Mouse (Mus musculus): ENCODE measurements around the gene Cdca3.

Gene Cdca3

DNA sequence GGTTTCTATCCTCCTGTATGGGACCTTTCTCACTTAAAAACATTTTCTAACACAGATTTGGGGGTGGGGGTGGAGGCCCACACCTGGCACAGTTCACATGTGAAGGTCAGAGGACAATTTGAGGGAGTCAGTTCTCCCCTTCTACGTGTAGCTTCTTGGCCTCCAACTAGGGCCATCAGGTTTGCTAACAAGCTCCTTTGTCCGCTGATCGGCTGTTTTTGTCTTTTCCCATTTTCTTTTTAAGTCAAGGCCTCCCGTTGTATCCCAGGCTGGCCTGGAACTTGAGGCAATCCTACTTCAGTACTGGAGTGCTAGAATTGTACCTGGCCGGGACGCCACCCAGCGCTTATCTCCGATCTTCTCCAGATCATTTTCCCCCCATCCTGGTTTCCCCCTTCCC lies 2.3 kb downstream of the Cdca3 start:
- no peak for DNase-seq (ENCODE audit: extremely low spot score, low spot score)

DNA sequence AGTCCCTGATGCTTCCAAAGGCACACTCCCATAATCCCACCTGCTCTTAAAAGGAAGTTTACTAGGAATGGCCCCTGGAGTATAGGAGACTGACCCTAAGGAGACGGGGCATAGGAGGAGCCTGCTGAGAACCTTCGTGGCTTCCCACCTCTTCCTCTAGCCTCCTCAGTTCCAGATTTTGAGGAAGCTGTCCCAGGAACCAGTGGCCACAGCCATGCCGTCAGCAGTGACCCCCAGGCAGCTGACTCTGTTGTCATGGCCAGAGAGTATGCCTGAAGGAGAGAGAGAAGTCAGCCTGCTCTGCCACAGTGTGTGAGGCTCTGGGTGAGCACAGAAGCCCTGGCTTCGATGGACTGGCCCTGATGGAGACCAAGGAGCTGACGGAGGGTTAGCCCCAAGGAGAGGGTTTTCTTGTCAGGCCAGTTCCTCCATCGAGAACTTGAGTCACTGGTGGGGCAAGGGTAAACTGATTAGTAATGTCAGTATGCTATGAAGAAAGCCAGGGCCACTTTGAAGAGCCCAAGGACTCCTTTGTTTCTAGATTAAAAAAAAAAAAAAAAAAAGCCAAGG lies 5.2 kb downstream of the Cdca3 start:
- no peak for DNase-seq (ENCODE audit: extremely low spot score, low spot score)

DNA sequence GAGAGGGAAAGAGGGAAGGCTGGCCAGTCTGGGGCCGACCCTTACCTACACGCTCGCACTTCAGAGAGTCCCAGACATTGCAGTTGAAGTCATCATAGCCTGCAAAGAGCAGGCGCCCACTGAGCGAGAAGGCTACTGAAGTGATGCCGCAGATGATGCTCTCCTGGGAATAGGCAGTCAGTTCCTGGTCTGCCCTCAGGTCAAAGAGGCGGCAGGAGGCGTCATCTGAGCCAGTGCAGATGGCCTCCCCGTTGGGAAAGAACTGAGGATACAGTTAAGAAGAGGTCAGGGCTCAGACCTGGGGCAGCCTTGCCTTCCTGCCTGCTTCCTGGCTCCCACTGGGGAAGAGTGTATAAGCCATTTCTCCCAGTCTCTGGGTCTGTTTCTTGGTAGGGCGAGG lies 6.2 kb downstream of the Cdca3 start:
- no peak for DNase-seq (ENCODE audit: extremely low spot score, low spot score)

DNA sequence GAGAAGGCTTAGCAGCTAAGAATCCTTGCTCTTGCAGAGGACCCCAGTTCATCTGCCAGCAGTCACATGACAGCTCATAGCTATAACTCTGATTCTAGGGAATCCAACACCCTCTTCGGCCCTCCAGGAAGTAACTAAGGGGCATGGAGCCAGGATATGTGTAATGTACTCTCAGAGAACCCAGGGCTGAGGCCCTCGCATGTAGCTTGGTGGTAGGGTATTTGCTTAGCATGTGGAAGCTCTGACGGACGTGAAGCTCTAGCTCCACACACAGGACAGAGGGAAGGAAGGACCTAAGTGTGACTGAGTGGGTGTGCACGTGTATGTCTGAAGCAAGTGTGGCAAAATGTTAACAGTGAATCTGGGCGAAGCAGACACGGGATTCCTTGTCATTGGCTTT lies 7.1 kb downstream of the Cdca3 start:
- no peak for DNase-seq (ENCODE audit: extremely low spot score, low spot score)

DNA sequence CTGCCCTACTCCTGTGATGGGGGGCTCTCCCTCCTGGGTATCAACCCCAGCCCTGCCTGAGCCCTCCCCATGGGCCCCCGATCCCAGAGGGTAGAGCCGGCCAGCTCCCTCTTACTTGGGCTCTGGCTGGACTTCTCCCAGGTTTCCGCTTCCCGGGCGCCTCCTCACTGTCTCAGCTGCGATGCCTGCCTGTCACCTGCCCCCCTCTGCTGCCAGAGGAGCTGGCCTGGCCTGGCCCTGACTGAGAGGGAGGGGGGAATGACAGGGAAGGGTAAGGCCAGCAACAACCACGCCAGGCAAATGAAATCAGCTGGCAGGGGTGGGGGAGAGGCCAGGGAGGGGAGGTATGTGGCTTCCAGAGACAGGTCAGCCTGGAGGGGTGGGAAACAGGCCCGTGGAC lies 10.5 kb downstream of the Cdca3 start:
- DNase-seq (ENCODE audit: extremely low spot score, low spot score) = no peak

DNA sequence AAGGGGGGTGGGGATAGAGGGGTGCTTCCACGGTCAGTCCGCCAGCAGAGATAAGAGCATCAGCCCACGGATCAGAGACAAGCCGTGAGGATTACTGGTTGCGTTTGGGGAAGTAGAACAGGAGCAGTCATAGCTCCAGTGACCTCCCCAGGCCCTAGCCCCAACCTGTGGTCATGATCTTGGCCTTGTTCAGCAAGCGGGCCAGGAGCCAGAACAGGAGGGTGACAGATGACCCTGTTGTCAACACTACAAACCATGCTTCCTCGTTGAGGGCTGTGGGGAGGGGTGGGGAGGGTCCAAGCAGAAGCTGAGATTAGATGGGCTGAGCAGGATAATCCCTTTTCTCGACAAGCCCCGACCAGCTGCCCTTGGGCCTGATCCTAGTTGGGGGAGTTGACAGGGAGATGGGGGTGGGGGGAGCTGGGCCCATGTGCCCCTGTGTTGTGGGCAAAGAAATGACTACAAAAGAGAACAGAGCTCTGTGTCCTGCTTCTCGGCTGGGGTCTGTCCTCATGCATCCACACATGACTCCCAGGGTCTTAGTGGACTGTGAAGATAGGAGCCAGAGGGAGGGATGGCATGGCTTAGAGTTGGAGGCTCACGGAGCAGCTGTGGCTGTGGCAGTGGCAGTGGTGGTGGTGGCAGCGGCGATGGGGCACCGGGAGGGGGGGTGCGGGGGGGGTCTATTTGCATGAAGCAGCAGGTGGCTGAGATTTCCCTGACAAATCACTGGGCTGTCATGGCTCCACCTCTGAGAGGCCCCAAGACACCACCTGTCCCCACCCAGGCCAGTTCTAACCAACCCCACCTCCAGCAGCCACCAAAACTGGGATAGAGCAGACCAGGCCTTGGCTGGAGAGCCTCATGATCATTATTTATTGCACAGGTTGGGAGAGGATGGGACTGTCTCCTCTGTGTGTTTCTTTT lies 11.2 kb downstream of the Cdca3 start, which contains the start of gene Gnb3:
Gene Gnb3, minus strand, starts transcription at position 35 of the 927 bp plus-strand sequence.
- no peak for DNase-seq (ENCODE audit: extremely low spot score, low spot score)

DNA sequence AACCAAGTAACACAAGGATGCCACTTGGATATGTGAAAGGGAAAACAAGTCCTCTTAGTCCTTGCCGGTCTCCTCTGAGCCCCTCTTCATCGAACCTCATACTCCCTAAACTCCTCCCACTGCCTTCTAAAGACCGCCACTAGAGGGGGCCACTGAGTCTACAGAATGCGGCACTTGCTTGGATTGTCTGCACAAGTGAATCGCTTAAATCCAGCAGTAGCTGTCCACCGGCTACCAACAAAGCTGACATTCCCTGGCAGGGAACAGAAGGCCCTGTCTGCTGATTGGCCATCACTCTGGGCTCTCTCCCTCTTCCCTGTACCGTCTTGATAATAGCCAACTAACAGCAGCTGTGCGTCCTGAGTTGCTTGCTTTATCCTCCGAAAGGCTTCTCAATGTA lies 18.0 kb downstream of the Cdca3 start:
- peak; percentile 100 for DNase-seq (ENCODE audit: extremely low spot score, low spot score)

DNA sequence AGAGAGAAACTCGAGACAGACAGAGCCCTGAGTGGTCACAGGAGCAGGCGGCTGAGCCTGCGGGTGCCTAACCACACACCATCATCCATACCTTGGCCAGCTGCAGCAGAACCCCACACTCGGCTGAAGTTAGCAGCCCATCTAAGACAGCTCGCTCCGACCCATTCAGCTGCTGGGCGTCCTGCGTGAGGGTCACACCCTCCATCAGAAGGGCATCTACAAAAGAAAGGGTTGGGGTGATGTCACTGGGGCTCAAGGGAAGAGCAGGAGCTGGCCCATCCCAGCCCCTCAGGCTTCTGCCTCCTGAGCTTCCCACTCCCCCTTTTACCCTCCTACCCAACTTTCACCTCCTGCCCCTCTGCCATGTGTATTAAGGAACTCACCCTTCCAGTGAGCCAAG lies 21.2 kb downstream of the Cdca3 start:
- no peak for DNase-seq (ENCODE audit: extremely low spot score, low spot score)

DNA sequence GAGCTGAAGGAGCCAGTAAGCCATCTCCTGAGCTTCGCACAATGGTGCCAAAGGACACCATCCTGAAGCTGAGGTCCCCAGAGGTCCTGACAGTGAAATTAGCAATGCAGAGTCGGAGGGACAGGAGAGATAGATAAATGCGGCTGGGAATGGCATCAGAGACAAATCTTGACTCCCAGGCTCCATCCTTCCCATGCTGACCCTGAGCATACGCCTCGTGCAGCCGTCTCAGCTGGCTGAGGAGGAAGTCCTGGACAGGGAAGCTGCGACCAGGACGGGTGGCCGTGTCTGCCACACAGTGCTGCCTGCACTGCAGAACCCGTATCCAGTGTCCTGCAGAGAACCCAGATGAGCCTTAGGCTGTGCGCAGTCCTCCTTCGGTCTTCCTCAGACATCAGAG lies 25.3 kb downstream of the Cdca3 start:
- DNase-seq (ENCODE audit: extremely low spot score, low spot score) = no peak

DNA sequence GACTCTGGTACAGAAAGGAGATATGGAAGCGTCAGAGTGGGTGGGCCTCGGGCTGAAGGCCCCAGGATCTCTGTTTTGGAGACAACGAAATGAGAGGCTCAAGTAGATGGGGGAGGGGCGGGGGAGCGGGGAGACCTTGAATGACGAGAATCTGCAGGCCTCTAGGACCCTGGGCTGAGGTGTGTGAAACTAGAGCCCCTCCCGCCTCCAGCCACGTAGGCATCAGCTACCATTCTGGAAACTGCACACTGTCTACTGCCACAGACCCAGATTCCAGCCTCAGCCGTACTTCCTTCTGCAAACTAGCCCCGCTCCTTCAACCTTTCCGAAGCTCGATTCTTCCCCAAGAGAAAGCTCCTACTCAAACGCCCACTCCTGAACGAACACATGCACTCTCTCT lies 27.0 kb downstream of the Cdca3 start:
- peak; percentile 56 for DNase-seq (ENCODE audit: extremely low spot score, low spot score)

DNA sequence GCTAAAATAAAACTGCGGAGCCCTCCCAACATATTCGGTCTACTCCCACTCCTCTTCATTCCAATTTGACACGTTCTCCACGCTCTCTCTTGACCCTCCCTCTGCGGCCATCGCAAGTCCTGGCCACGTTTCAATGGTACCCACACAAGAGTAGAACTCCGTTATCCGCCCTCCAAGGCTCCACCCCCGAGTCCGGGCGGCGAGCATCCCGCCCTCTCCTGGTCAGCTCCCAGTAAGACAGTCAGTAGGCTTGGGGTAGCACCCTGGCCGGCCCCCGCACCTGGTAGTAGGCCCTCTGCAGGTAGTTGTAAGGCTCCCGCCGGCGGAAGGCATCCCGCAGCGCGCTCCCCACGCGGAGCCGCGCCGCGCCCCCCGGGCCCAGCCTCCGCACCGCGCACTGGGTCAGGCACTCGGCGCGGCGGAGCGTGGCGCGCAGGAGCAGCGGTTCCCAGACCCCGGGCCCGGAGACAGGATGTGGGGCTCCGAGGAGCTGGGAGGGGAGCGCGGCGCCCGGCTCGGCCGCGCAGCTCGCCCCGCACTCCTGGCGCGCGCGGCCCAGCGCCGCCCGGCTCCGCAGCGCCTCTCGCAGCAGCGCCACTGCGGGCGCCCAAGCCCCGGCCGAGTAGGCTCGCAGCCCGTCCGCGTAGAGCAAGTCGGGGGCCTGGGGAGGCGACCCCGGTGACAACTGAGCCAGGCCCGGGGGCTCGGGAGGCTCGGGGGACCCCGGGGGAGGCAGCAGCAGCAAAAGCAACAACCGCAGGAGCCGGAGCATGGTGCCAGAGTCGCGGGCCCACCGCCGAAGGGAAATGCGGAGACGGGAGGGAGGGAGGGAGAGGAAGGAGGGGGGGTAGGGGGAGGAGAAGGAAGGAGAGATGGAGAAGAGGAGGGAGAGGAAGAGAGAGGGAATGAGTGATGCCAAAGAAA lies 27.8 kb downstream of the Cdca3 start, which contains the start of gene P3h3:
Gene P3h3, minus strand, starts transcription at position 837 of the 924 bp plus-strand sequence.
- DNase-seq (ENCODE audit: extremely low spot score, low spot score) = peak; percentile 91

DNA sequence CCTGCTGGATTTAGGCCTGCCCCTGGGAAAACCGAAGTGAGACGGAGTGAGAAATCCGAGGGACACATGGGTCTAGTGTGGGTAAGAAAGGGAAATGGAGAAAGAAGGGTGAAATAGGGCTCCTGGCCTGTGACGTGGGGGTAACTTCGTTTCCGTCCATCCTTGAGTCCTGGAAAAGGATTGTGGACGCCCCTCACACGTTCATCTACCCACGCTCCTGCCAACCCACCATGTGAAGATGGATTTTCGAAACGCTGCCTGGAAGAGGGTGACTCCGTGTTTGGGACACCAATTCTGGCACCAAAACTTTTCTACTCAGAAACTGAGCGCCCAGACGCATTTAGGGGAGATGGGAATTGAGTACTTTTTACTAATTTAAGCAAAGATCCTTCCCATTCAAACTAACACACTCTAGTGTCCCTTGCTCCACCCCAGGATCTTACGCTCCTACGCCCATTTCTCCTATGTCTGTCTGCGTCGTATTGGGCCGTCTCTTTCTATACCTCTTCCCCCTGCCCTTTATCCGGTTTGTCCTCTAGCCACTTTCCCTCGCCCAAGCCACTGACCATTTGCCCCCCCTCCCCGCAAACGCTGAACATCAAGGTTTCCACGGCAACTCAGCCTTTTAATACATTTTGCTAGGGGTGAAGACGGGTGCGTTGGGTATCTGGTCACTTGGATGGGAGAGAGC lies 28.6 kb downstream of the Cdca3 start:
- DNase-seq (ENCODE audit: extremely low spot score, low spot score) = no peak

DNA sequence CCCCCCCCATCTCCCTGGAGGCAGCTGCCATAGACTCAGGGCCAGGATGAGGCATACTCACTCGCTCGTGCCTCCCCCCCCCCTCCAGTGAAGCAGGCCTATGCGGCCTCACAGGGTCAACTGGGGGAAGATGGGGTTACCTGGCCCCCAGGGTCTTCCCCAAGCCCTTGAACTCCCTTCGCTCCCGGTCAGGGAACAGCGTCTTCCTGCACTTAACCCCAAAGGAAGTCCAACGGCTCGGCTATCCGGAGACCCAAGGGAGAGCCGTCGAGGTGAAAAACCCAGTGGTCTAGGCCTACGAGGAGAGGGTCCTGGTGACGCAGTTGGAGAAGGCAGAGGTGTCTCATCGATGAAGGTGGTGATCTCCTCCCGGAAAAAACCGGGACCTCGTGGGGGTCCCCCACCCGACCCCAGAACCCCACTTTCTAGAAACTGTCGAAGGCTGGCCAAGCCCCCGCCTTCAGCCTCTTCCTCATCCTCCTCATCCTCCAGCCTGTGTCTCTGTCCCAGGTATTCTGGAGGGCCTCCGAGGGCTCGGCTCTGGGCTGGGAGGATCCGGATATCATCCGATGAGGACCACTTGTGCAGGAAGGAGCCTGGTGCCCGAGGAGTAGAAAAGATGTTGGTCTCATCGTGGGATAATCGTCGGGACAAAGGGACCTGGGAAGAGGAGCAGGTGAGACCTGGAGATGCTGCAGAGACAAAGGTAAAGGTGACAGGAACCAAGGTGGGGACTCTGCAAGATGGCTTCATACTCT lies 29.4 kb downstream of the Cdca3 start:
- no peak for DNase-seq (ENCODE audit: extremely low spot score, low spot score)

DNA sequence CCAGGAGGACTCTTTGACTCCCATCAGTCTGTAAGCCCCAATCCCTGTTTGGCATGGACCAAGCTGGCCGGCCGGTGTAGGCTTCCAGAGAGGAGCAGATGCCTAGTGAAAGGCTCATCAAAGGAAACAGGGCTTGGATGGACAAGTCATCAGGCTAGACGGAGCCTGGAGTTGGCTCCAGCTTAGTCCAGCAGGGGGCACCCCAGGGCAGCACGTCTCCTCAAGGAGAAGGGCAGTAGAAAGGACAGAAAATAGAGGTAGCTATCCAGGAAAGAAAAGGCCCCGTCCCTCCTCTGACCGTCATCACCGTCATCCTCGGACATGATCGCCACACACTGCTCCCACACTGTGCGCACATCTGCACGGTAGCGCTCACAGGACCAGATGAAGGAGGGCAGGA lies 30.4 kb downstream of the Cdca3 start:
- peak; percentile 88 for DNase-seq (ENCODE audit: extremely low spot score, low spot score)

DNA sequence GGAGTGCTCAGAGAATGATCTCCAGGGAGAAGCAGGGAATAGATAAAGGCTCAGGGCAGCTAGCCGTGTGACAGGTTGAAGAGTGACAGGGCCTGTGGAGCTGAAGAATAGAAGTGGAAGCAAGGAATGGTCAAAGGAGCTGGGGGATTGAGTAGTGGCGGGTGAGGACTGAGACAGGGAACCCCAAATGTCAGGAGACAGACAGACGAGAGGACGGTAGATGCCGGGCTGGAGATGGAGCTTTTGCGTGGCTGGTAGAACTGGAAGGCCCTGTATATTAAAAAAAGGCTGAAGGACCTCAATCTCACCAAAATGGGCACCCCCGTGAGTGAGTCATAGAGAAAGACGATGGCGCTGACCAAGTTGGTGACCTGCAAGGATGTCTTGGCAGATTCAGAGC lies 31.2 kb downstream of the Cdca3 start:
- DNase-seq (ENCODE audit: extremely low spot score, low spot score) = no peak

DNA sequence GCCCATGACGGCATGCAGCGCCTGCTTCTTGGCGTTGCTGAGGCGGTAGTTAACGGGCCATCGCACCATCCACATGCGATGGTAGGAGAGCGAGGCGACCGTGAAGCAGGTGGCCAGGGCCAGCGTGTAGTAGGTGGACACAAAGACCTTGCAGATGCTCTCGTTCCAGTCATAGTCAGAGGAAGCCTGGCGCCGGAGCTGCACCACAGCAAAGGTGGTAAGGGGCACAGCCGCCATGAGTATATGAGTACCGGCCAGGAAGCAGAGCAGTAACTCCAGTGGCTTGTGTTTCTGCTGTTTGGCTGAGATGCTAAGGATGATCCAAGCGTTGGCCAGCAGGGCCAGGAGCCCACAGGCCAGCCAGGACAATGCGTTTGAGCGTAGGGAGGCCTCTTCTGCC lies 31.9 kb downstream of the Cdca3 start:
- no peak for DNase-seq (ENCODE audit: extremely low spot score, low spot score)

DNA sequence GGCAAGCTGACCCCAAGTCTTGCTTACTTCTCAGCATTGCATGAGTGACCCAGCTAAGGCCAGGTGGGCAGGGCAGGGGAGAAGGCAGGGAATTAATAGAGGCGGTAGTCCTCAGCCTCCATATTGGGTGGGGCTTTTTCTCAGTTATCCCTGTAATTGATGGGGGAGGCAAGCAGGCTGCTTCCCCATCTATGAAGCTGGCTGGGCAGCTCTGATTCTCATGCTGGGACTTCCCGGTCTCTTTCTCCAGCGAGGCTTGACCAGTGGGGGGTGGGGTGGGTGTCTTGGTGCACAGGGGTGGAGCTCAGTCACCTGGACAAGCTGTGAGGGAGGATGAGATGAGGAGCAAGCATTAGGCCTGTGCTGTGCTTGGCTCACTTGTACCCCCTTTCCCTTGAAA lies 32.5 kb downstream of the Cdca3 start:
- no peak for DNase-seq (ENCODE audit: extremely low spot score, low spot score)

DNA sequence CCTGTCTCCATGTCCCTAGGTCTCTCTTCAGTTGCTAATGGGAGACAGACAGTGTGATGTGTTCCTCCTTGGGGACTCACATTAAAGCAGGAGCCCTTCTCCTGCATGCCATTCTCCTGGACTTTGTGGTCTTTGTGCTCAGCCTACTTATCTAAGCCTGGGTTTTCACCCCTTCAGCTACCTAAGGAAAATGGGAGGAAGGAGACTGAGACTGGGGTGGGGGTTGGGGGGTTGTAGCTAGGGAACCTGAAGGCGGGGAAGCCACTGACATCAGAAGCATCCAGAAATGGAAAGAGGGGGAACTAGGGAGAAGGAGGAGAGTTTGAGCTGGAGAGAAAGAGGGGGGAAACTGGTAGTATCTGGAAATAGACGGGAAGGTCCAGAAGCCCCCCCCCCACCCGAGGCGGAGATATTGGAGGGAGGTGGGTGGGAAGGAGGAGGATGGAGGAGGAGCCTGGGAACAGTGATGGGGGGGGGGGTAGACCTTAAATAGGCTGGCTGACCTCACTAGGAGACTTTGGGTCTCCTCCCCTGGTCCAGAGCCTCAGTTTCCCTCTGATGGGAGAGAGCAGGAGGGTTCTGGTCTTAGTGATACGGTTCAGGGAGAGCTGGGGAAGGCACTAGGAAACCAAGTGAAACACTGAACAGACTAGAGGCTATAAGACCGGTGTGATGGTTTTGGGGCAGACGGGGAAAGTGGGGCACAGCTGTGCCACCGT lies 33.2 kb downstream of the Cdca3 start:
- DNase-seq (ENCODE audit: extremely low spot score, low spot score) = no peak

DNA sequence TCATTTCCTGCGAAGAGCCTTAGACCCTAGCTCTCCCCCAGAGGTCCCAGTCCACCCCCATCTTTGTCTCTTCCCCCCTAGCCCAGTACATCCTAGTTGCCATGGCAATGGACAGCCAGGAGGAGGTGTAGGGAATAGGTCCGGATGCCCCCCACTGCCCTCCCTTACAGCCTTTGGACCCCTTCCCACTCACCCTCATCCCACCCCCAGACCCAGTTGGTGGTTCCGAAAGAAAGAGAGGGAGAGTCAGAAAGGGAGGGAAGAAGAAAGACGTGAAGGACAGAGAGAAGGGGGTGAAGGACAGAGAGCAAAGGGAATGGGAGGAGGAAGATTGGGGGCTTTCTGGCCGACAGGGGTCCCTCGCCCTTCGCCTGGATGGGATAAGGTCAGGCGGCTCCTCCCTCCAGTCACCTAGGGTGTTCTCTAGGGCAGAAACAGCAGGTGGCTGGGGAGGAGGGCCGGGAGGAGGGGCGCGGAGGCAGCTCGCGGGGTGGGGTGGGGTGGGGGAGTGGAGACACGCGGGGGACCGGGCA lies 33.8 kb downstream of the Cdca3 start:
- DNase-seq (ENCODE audit: extremely low spot score, low spot score) = no peak
